ENCODE assay signal across 8 mouse cellular contexts in genomic region chr7:99979081-99979480, GRCm38 (mm10). TPM values are rescaled to one million over a fixed set of nuclear protein-coding genes. Genes with fewer than 3 reads are reported as not detected.
DNase-seq lines count a peak whose midpoint lies in the region; ATAC-seq and TF ChIP-seq lines count a peak whose summit lies in the region.

No protein-coding gene starts in this region.

- H3K9ac ChIP-seq in heart, embryonic 15.5 days = peak overlapping the region; percentile 77
- H3K9ac ChIP-seq in MEL (ENCODE audit: control insufficient read depth, low read depth, low read length, poor library complexity, severe bottlenecking) = no peak overlapping the region; the same call in none of the 2 replicates
- peak overlapping the region; percentile 91 for H3K9ac ChIP-seq in hindbrain, embryonic 11.5 days (ENCODE audit: low read depth, low read length)
- peak overlapping the region; percentile 95 for H3K9ac ChIP-seq in midbrain, embryonic 12.5 days (replicated peaks)

- 8% methylated on average over 6 of the region's 6 CpGs for WGBS in heart, embryonic 15.5 days
- 10% methylated on average over 6 of the region's 6 CpGs for WGBS in hindbrain, embryonic 11.5 days
- 12% methylated on average over 6 of the region's 6 CpGs for WGBS in midbrain, embryonic 12.5 days

- peak overlapping the region; percentile 75 for H3K4me2 ChIP-seq in heart, embryonic 15.5 days
- H3K4me2 ChIP-seq in hindbrain, embryonic 11.5 days (replicated peaks; ENCODE audit: low read depth, low read length) = peak overlapping the region; percentile 63
- H3K4me2 ChIP-seq in midbrain, embryonic 12.5 days (replicated peaks) = peak overlapping the region; percentile 67

- H3K4me3 ChIP-seq in heart, embryonic 15.5 days = peak overlapping the region; percentile 86
- H3K4me3 ChIP-seq in MEL (ENCODE audit: control insufficient read depth in 1 of 2, insufficient read depth in 1 of 2, low read depth in 2 of 2, low read length in 2 of 2) = peak overlapping the region; percentile 94 to 96
- H3K4me3 ChIP-seq in hindbrain, embryonic 11.5 days (ENCODE audit: low read depth, low read length) = peak overlapping the region; percentile 92
- peak overlapping the region; percentile 95 for H3K4me3 ChIP-seq in midbrain, embryonic 12.5 days

- DNase-seq in heart, postnatal 14 days = no peak
- DNase-seq in MEL (ENCODE audit: low read depth, low spot score) (no peak), MN1 (ENCODE audit: low spot score) (no peak)
- DNase-seq in hindbrain, embryonic 11.5 days (ENCODE audit: low spot score) = no peak
- no peak for DNase-seq in layer of hippocampus, postnatal 14 days (ENCODE audit: low spot score in 2 of 2)
- no peak for DNase-seq in cerebellum, postnatal 10 days

- intact Hi-C loops in heart, postnatal 14 days (cut with DNase I) = no loop called here

- peaks cover 26% of the 10 kb centered on the region for H3K79me2 ChIP-seq in MEL (ENCODE audit: control insufficient read depth, insufficient read depth, low read length, poor library complexity)

- H3K27me3 ChIP-seq in heart, embryonic 15.5 days = no peaks in the 10 kb centered on the region
- no peaks in the 10 kb centered on the region for H3K27me3 ChIP-seq in MEL (ENCODE audit: control insufficient read depth in 1 of 2, insufficient read depth in 2 of 2, low read length in 2 of 2)
- no peaks in the 10 kb centered on the region for H3K27me3 ChIP-seq in hindbrain, embryonic 11.5 days (ENCODE audit: control insufficient read depth, insufficient read depth, low read length)
- no peaks in the 10 kb centered on the region for H3K27me3 ChIP-seq in midbrain, embryonic 12.5 days

- no peak for TF ChIP-seq EP300 in MEL (IDR thresholded peaks at IDR 0.05; ENCODE audit: low read depth in 1 of 2, low read length in 2 of 2)

- H3K4me1 ChIP-seq in heart, embryonic 15.5 days (replicated peaks) = peaks cover 28% of the 10 kb centered on the region
- H3K4me1 ChIP-seq in MEL (ENCODE audit: control insufficient read depth in 1 of 2, insufficient read depth in 2 of 2, low read length in 2 of 2) = peaks cover 0 to 4% of the 10 kb centered on the region in 2 experiments
- 0 out of 2 replicates have a peak, but pooled peaks cover 2% of the 10 kb centered on the region for H3K4me1 ChIP-seq in hindbrain, embryonic 11.5 days (replicated peaks; ENCODE audit: control insufficient read depth, insufficient read depth, low read length)
- H3K4me1 ChIP-seq in midbrain, embryonic 12.5 days = peaks cover 24% of the 10 kb centered on the region

- no peaks in the 10 kb centered on the region for H3K36me3 ChIP-seq in heart, embryonic 15.5 days
- peaks cover 0 to 6% of the 10 kb centered on the region in 2 experiments; a peak in 2 of 4 replicates for H3K36me3 ChIP-seq in MEL (ENCODE audit: control insufficient read depth in 1 of 2, insufficient read depth in 2 of 2, low read length in 2 of 2)
- H3K36me3 ChIP-seq in hindbrain, embryonic 11.5 days (ENCODE audit: control insufficient read depth, insufficient read depth, low read length) = no peaks in the 10 kb centered on the region
- no peaks in the 10 kb centered on the region for H3K36me3 ChIP-seq in midbrain, embryonic 12.5 days

- no peak for TF ChIP-seq CTCF in MEL (IDR thresholded peaks at IDR 0.05 in 2 of 3, conservative IDR thresholded peaks at IDR 0.05 in 1 of 3; ENCODE audit: control insufficient read depth in 1 of 3, insufficient read depth in 1 of 3, low read depth in 2 of 3, low read length in 3 of 3, poor library complexity in 1 of 3, severe bottlenecking in 1 of 3)

- ATAC-seq in heart, embryonic 15.5 days (replicated peaks; ENCODE audit: insufficient number of reproducible peaks, insufficient read depth, low FRiP score, low read depth) = no peak
- ATAC-seq in hindbrain, embryonic 11.5 days (ENCODE audit: low FRiP score) = no peak
- no peak for ATAC-seq in midbrain, embryonic 12.5 days (ENCODE audit: low FRiP score, low read depth)

- H3K9me3 ChIP-seq in heart, embryonic 15.5 days (replicated peaks) = no peaks in the 10 kb centered on the region
- H3K9me3 ChIP-seq in MEL (replicated peaks; ENCODE audit: insufficient read depth, low read length) = no peaks in the 10 kb centered on the region
- H3K9me3 ChIP-seq in hindbrain, embryonic 11.5 days (ENCODE audit: control insufficient read depth, low read length) = no peaks in the 10 kb centered on the region
- no peaks in the 10 kb centered on the region for H3K9me3 ChIP-seq in midbrain, embryonic 12.5 days

- TF ChIP-seq POLR2A in MEL (IDR thresholded peaks at IDR 0.05; ENCODE audit: control insufficient read depth in 1 of 2, insufficient read depth in 1 of 2, low read depth in 1 of 2, low read length in 2 of 2, poor library complexity in 1 of 2) = no peak

- no peak for TF ChIP-seq RAD21 in MEL (IDR thresholded peaks at IDR 0.05; ENCODE audit: low read depth, low read length)

- peak overlapping the region; percentile 87; the same call in 1 of the 2 replicates for H3K27ac ChIP-seq in heart, embryonic 15.5 days
- H3K27ac ChIP-seq in MEL (ENCODE audit: control insufficient read depth, low read depth, low read length) = no peak overlapping the region
- 0 out of 2 replicates have a peak overlapping the region, but pooled peaks have one; percentile 93 for H3K27ac ChIP-seq in hindbrain, embryonic 11.5 days (ENCODE audit: low read depth, low read length)
- 0 out of 2 replicates have a peak overlapping the region, but pooled peaks have one; percentile 97 for H3K27ac ChIP-seq in midbrain, embryonic 12.5 days (replicated peaks)

TF ChIP-seq in MEL, 35 proteins besides CTCF, POLR2A, EP300 and RAD21:
- no peak for TF ChIP-seq HCFC1 (IDR thresholded peaks at IDR 0.05; ENCODE audit: low read depth, low read length)
- 0 out of 2 replicates have a peak, but pooled peaks have one; percentile 22 for TF ChIP-seq RCOR1 (IDR thresholded peaks at IDR 0.05; ENCODE audit: low read depth, low read length)

RNA-seq across cellular contexts. Expression of gene Rnf169, which starts 1.2 kb away (rescaled TPM):
- 2.7 and 3.7 TPM in 2 replicates for polyA plus RNA-seq in heart, embryonic 15.5 days (2015; fragmentation: Nextera tagmentation; extraction: Ambion mirVana)
- total RNA-seq in heart, postnatal 14 days (2021) = 10 to 100 TPM; 14.7 TPM
- 5.9 and 6.2 TPM in 2 replicates for total RNA-seq in MEL (2012; rRNA removed)
- 1 to 10 TPM in 1 of 2 experiments, not detected in 1; 7.2 TPM for polyA plus RNA-seq in MEL (2012; ENCODE audit: insufficient read depth in 1 of 2, insufficient read length in 2 of 2, low read depth in 1 of 2, low replicate concordance in 2 of 2, missing spikeins in 1 of 2)
- 6.9 and 8.4 TPM in 2 replicates for polyA plus RNA-seq in hindbrain, embryonic 11.5 days (2014; fragmentation: Nextera tagmentation; extraction: Ambion mirVana)
- 7.4 and 7.8 TPM in 2 replicates for polyA plus RNA-seq in midbrain, embryonic 12.5 days (2016; fragmentation: Nextera tagmentation; extraction: Ambion mirVana)
- 10 to 100 TPM; 20.9 to 22.6 TPM for total RNA-seq in layer of hippocampus, postnatal 14 days (2021)

RNA-seq across cellular contexts. Expression of gene Chrdl2, which starts 26.9 kb away (rescaled TPM):
- 0.11 and 0.37 TPM in 2 replicates for polyA plus RNA-seq in heart, embryonic 15.5 days (2015; fragmentation: Nextera tagmentation; extraction: Ambion mirVana)
- not detected for total RNA-seq in heart, postnatal 14 days (2021)
- total RNA-seq in MEL (2012; rRNA removed) = not detected in 2 replicates
- polyA plus RNA-seq in MEL (2012; ENCODE audit: insufficient read depth in 1 of 2, insufficient read length in 2 of 2, low read depth in 1 of 2, low replicate concordance in 2 of 2, missing spikeins in 1 of 2) = under 1 TPM in 1 of 2 experiments, not detected in 1; 0.08 TPM
- 0.32 TPM in 1 of 2 replicates, not detected in the other for polyA plus RNA-seq in hindbrain, embryonic 11.5 days (2014; fragmentation: Nextera tagmentation; extraction: Ambion mirVana)
- polyA plus RNA-seq in midbrain, embryonic 12.5 days (2016; fragmentation: Nextera tagmentation; extraction: Ambion mirVana) = not detected in 2 replicates
- total RNA-seq in layer of hippocampus, postnatal 14 days (2021) = under 1 TPM in 1 of 2 experiments, not detected in 1; 0.29 TPM
